Mouse (Mus musculus) MEL (cell line): ENCODE results near the gene Olfr705. TPM values are rescaled to one million over a fixed set of nuclear protein-coding genes. Genes with fewer than 3 reads are reported as not detected.
"Not testable (repeated sequence)": the region's sequence is repeated elsewhere in the genome, so short reads cannot be mapped to it uniquely, and the experiment has no call there.

ENCODE experiments used
- DNase-seq: peaks from one replicate; pipeline ENCODE4 v3.0.0; 2011; ENCODE audit warnings: low read depth, low spot score
- H3K27ac ChIP-seq: 2 replicates; pipeline ENCODE4 v1.5.1; 2012; ENCODE audit warnings: low read depth, mild to moderate bottlenecking, control low read depth, low read length, moderate library complexity; ENCODE audit not compliant: control insufficient read depth
- H3K27me3 ChIP-seq, 2 experiments: fragments of 150-350 bp in 1 of 2; sonication (generic) in 1 of 2; 2 replicates each; pipeline ENCODE4 v1.6.1; 2012; ENCODE audit warnings: low read length in 2 of 2, mild to moderate bottlenecking in 2 of 2, improper control_type of control experiment in 1 of 2, moderate library complexity in 1 of 2; ENCODE audit not compliant: insufficient read depth in 2 of 2, control insufficient read depth in 1 of 2
- H3K36me3 ChIP-seq, 2 experiments: 2 replicates each; pipeline ENCODE4 v1.6.1; 2012 to 2014; ENCODE audit warnings: low read length in 2 of 2, improper control_type of control experiment in 1 of 2, inconsistent platforms in 1 of 2, mild to moderate bottlenecking in 1 of 2; ENCODE audit not compliant: insufficient read depth in 2 of 2, control insufficient read depth in 1 of 2
- H3K4me1 ChIP-seq, 2 experiments: fragments of 150-350 bp in 1 of 2; sonication (generic) in 1 of 2; 2 replicates each; pipeline ENCODE4 v1.6.1; 2012; ENCODE audit warnings: low read length in 2 of 2, improper control_type of control experiment in 1 of 2, mild to moderate bottlenecking in 1 of 2; ENCODE audit not compliant: insufficient read depth in 2 of 2, control insufficient read depth in 1 of 2
- H3K4me3 ChIP-seq, 2 experiments: fragments of 150-350 bp in 1 of 2; sonication (generic) in 1 of 2; 2 replicates each; pipeline ENCODE4 v1.5.1; 2012; ENCODE audit warnings: low read depth in 2 of 2, low read length in 2 of 2, mild to moderate bottlenecking in 2 of 2, moderate library complexity in 2 of 2, control low read depth in 1 of 2, improper control_type of control experiment in 1 of 2; ENCODE audit not compliant: control insufficient read depth in 1 of 2, insufficient read depth in 1 of 2
- H3K79me2 ChIP-seq: 2 replicates; pipeline ENCODE4 v1.6.1; 2012; ENCODE audit warnings: mild to moderate bottlenecking, low read length, moderate library complexity; ENCODE audit not compliant: control insufficient read depth, poor library complexity, insufficient read depth
- H3K9ac ChIP-seq: 2 replicates; pipeline ENCODE4 v1.6.1; 2012; ENCODE audit warnings: low read depth, mild to moderate bottlenecking, control low read depth, low read length, moderate library complexity; ENCODE audit not compliant: control insufficient read depth, poor library complexity, severe bottlenecking
- H3K9me3 ChIP-seq: fragments of 150-350 bp; sonication (generic); replicated peaks from 2 replicates; pipeline ENCODE4 v1.6.1; 2012; ENCODE audit warnings: mild to moderate bottlenecking, low read length, improper control_type of control experiment, moderate library complexity; ENCODE audit not compliant: insufficient read depth
- CHD2 ChIP-seq: IDR thresholded peaks from 2 replicates; pipeline ENCODE4 v1.6.1; 2011; ENCODE audit warnings: low read length, improper control_type of control experiment
- ELF1 ChIP-seq: IDR thresholded peaks from 2 replicates; pipeline ENCODE4 v1.6.1; 2014; ENCODE audit warnings: low read depth, mild to moderate bottlenecking, inconsistent platforms, low read length, improper control_type of control experiment, moderate library complexity
- GABPA ChIP-seq: IDR thresholded peaks from 2 replicates; pipeline ENCODE4 v1.6.1; 2012; ENCODE audit warnings: low read depth, mild to moderate bottlenecking, inconsistent platforms, low read length, improper control_type of control experiment, moderate library complexity
- GATA1 ChIP-seq: IDR thresholded peaks from 2 replicates; pipeline ENCODE4 v1.6.1; 2011; ENCODE audit warnings: low read depth, low read length, improper control_type of control experiment
- HCFC1 ChIP-seq: IDR thresholded peaks from 2 replicates; pipeline ENCODE4 v1.6.1; 2012; ENCODE audit warnings: low read depth, mild to moderate bottlenecking, inconsistent platforms, low read length, improper control_type of control experiment, moderate library complexity
- JUND ChIP-seq: IDR thresholded peaks from 2 replicates; pipeline ENCODE4 v1.6.1; 2011; ENCODE audit warnings: low read depth, mild to moderate bottlenecking, improper control_type of control experiment, low read length
- MAFK ChIP-seq: IDR thresholded peaks from 2 replicates; pipeline ENCODE4 v1.6.1; 2011; ENCODE audit warnings: low read depth, mild to moderate bottlenecking, low read length, improper control_type of control experiment, borderline replicate concordance
- MEF2A ChIP-seq: IDR thresholded peaks from 2 replicates; pipeline ENCODE4 v1.6.1; 2014; ENCODE audit warnings: low read depth, mild to moderate bottlenecking, inconsistent platforms, low read length, improper control_type of control experiment; ENCODE audit not compliant: poor library complexity, insufficient replicate concordance, severe bottlenecking; ENCODE audit errors: extremely low read depth
- MXI1 ChIP-seq: IDR thresholded peaks from 2 replicates; pipeline ENCODE4 v1.6.1; 2011; ENCODE audit warnings: mild to moderate bottlenecking, low read depth, low read length, improper control_type of control experiment
- MYC ChIP-seq: IDR thresholded peaks from 2 replicates; pipeline ENCODE4 v1.6.1; 2011; ENCODE audit warnings: low read depth, mild to moderate bottlenecking, low read length, improper control_type of control experiment, moderate library complexity
- NRF1 ChIP-seq: IDR thresholded peaks from 2 replicates; pipeline ENCODE4 v1.6.1; 2014; ENCODE audit warnings: low read depth, mild to moderate bottlenecking, inconsistent platforms, low read length, improper control_type of control experiment, moderate library complexity; ENCODE audit not compliant: poor library complexity, insufficient read depth, severe bottlenecking
- RAD21 ChIP-seq: IDR thresholded peaks from 2 replicates; pipeline ENCODE4 v1.6.1; 2011; ENCODE audit warnings: mild to moderate bottlenecking, low read depth, low read length, improper control_type of control experiment
- SIN3A ChIP-seq: IDR thresholded peaks from 2 replicates; pipeline ENCODE4 v1.6.1; 2012; ENCODE audit warnings: low read length, improper control_type of control experiment, inconsistent platforms
- TAL1 ChIP-seq: IDR thresholded peaks from 2 replicates; pipeline ENCODE4 v1.6.1; 2012; ENCODE audit warnings: mild to moderate bottlenecking, inconsistent platforms, low read length, moderate library complexity, mixed read lengths
- TBP ChIP-seq: IDR thresholded peaks from 2 replicates; pipeline ENCODE4 v1.8.0; 2011; ENCODE audit warnings: low read depth, low read length, improper control_type of control experiment
- TCF12 ChIP-seq: IDR thresholded peaks from 2 replicates; pipeline ENCODE4 v1.6.1; 2014; ENCODE audit warnings: low read depth, mild to moderate bottlenecking, inconsistent platforms, low read length, improper control_type of control experiment, moderate library complexity
- UBTF ChIP-seq: IDR thresholded peaks from 2 replicates; pipeline ENCODE4 v1.6.1; 2012; ENCODE audit warnings: low read depth, mild to moderate bottlenecking, inconsistent platforms, low read length, improper control_type of control experiment, moderate library complexity, borderline replicate concordance; ENCODE audit not compliant: insufficient read depth
- USF1 ChIP-seq: IDR thresholded peaks from 2 replicates; pipeline ENCODE4 v1.6.1; 2014; ENCODE audit warnings: low read depth, mild to moderate bottlenecking, inconsistent platforms, low read length, improper control_type of control experiment, moderate library complexity
- ZKSCAN1 ChIP-seq: IDR thresholded peaks from 2 replicates; pipeline ENCODE4 v1.6.1; 2012; ENCODE audit warnings: low read depth, mild to moderate bottlenecking, inconsistent platforms, low read length, improper control_type of control experiment, moderate library complexity
- polyA plus RNA-seq, 2 experiments: library from polyadenylated mRNA; stranded (reverse) in 1 of 2; unstranded in 1 of 2; fragments of >175 nt in 1 of 2; fragments of >200 nt in 1 of 2; gene quantifications; 2 replicates each; pipeline versions ENCODE4 v1.2.1 to v1.2.4; 2012; ENCODE audit warnings: low replicate concordance in 2 of 2, low read depth in 1 of 2; ENCODE audit not compliant: insufficient read length in 2 of 2, insufficient read depth in 1 of 2, missing spikeins in 1 of 2
- total RNA-seq: library from RNA; depleted of rRNA; stranded (reverse); fragments of 300-350 nt; gene quantifications from 2 replicates; pipeline ENCODE4 v1.2.3, GENCODE M21; 2012; rRNA removed

The Olfr705 gene
- total RNA-seq (not detected in 2 replicates), polyA plus RNA-seq (not detected)

DNA sequence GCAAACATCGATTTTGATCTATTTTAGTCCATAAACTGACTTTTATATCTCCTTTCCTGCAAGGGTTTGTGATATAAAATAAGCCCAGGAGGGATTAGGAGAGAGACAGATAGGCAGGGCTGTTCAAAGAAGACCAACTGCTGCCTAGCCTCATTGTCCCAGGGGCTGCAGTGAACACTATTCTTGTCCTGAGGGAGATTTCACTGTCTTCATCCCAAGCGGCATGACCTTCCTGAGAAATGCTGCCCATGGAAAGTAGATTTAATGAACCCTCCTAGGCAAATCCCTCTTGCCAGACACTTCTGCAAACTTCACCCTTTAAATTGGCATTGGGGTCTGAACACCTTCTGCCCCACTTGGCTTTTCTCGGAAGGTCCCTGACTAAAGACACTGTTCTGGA lies at the start of gene Olfr705:
TSS of gene Olfr705 (minus strand) at position 101 of the 400 bp plus-strand sequence.
- Histone ChIP-seq H3K27ac (no peak within 1 kb of the TSS), H3K4me3 (no peak within 1 kb of the TSS)
- TF ChIP-seq HCFC1 (no peak), USF1 (no peak), CHD2 (no peak)
- TF ChIP-seq, all 39 proteins: peak for 0
- H3K4me1 ChIP-seq, result no peaks in the 10 kb centered on the region
- no peaks in the 10 kb centered on the region for H3K79me2 ChIP-seq
- no peaks in the 10 kb centered on the region for H3K36me3 ChIP-seq
- H3K9ac ChIP-seq, result no peak within 1 kb of the TSS
- H3K27me3 ChIP-seq, result no peaks in the 10 kb centered on the region
- H3K9me3 ChIP-seq, result no peaks in the 10 kb centered on the region
- no peak for DNase-seq

DNA sequence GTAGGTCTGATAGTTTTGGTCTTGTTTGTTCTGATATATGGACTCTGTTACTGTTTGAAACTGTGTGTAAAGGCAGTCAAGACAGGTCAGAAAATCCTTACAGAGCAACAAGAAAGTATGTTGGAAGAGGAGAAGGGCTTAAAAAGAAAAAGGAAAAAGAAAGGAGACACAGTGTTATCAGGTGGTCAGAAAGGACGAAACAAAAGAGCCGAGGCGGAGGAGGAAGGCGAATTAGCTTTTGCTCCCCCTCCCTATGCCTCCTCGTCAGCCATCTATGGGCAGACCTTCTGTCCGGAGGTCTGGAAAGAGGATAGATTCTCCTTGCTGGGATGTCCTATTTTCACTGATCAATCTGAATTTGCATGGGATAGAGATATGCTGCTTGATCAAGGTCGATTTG lies 44.3 kb upstream of the Olfr705 start:
- not testable (repeated sequence) for H3K27ac ChIP-seq, H3K36me3 ChIP-seq, H3K27me3 ChIP-seq, H3K4me3 ChIP-seq, H3K9ac ChIP-seq, DNase-seq, H3K4me1 ChIP-seq, H3K9me3 ChIP-seq, H3K79me2 ChIP-seq

DNA sequence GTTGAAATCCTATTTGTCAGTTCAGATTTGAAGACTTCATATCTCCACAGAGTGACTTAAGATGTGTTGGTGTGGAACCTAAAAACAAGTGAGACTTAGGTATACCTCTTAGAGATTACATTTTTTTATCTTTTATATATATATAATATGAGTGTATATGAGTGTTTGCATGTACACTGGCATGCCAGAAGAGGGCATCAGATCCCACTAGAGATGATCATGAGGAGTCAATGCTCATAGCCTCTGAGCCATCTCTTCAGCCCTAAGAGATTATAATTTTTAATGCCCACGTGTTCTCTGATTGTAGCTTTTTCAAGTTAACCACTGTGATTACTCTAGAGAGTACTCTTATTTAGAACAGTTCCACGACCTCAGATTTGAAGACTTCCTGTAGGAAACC lies 31.0 kb upstream of the Olfr705 start, which contains the start of gene Olfr1532-ps1:
TSS of gene Olfr1532-ps1 (plus strand) at position 326 of the 400 bp plus-strand sequence.
- Histone ChIP-seq H3K27ac (no peak within 1 kb of the TSS), H3K4me1 (no peaks in the 10 kb centered on the region), H3K27me3 (no peaks in the 10 kb centered on the region), H3K36me3 (no peaks in the 10 kb centered on the region), H3K79me2 (no peaks in the 10 kb centered on the region), H3K9me3 (no peaks in the 10 kb centered on the region), H3K4me3 (no peak within 1 kb of the TSS), H3K9ac (no peak within 1 kb of the TSS)
- no peak for DNase-seq
- TF ChIP-seq TAL1 (no peak), GABPA (no peak), RAD21 (no peak), TBP (no peak), MAFK (no peak), UBTF (no peak), MEF2A (no peak), ELF1 (no peak), MXI1 (no peak), SIN3A (no peak), MYC (no peak), JUND (no peak), NRF1 (no peak), ZKSCAN1 (no peak), TCF12 (no peak), GATA1 (no peak)

DNA sequence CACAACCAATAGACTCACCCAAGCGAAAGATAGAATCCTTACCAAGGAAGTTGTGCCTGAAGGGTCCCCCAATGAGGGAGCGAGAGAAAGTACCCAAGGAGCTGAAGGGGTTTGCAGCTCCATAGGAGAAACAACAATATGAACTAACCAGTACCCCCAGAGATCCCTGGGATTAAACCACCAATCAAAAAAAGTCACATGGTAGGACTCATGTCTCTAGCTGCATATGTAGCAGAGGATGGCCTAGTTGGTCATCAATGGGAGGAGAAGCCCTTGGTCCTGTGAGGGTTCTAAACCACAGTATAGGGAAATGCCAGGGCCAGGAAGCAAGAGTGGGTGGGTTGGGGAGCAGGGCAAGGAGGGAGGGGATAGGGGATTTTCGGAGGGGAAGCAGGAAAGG lies 24.4 kb upstream of the Olfr705 start, which contains the start of gene Olfr707:
TSS of gene Olfr707 (minus strand) at position 101 of the 400 bp plus-strand sequence.
- H3K36me3 ChIP-seq, H3K4me1 ChIP-seq, H3K9ac ChIP-seq, DNase-seq, H3K9me3 ChIP-seq, H3K27me3 ChIP-seq, H3K27ac ChIP-seq, H3K79me2 ChIP-seq, H3K4me3 ChIP-seq: not testable (repeated sequence)
